Mouse (Mus musculus) testis, adult 2 months (tissue): ENCODE measurements around the gene Gabrr3.

ENCODE experiments used
- CTCF ChIP-seq: fragments of 200-500 bp; IDR thresholded peaks from 2 replicates; pipeline ENCODE4 v1.5.1; 2012; ENCODE audit warnings: low read depth, mild to moderate bottlenecking, inconsistent platforms, low read length, moderate library complexity; ENCODE audit not compliant: control insufficient read depth, insufficient read depth, insufficient replicate concordance
- POLR2A ChIP-seq: fragments of 200-500 bp; IDR thresholded peaks from 2 replicates; pipeline ENCODE4 v1.6.1; 2012; ENCODE audit warnings: low read depth, mild to moderate bottlenecking, inconsistent platforms, low read length, moderate library complexity; ENCODE audit not compliant: control insufficient read depth

- TF ChIP-seq CTCF (no peak), POLR2A (no peak)
Observed at GRCm38 (mm10) chr16:59463567-59463966, 56.4 kb downstream of the Gabrr3 start.
